Mouse (Mus musculus): ENCODE measurements at regions not wholly inside any gene's neighbourhood (a gene's known extent, or its start where the extent isn't known, plus 50 kb on each side); places are given as distances from the start of the nearest gene placed in this dataset.

- H3K36me3 ChIP-seq, result no peaks in the 10 kb centered on the region
- no peak overlapping the region for H3K9ac ChIP-seq
- peaks cover 8% of the 10 kb centered on the region; the same call in 1 of the 2 replicates for H3K4me1 ChIP-seq
- no peak overlapping the region for H3K4me3 ChIP-seq
- H3K27me3 ChIP-seq, result 0 out of 2 replicates have a peak, but pooled peaks cover 2% of the 10 kb centered on the region
- no peaks in the 10 kb centered on the region for H3K9me3 ChIP-seq
- no peak overlapping the region for H3K4me2 ChIP-seq (replicated peaks)
- no peak for ATAC-seq (ENCODE audit: insufficient number of reproducible peaks, insufficient read depth, low FRiP score, low TSS enrichment)
- H3K27ac ChIP-seq, result no peak overlapping the region
- 85% methylated on average over 4 of the region's 4 CpGs for WGBS
Observed at GRCm38 (mm10) chr7:136751477-136751876, 142.9 kb upstream of the Mgmt start.

- ATAC-seq (ENCODE audit: insufficient number of reproducible peaks, insufficient read depth, low FRiP score, low TSS enrichment), result no peak
- H3K4me1 ChIP-seq, result peaks cover 5% of the 10 kb centered on the region; the same call in 1 of the 2 replicates
- H3K9me3 ChIP-seq, result no peaks in the 10 kb centered on the region
- H3K4me3 ChIP-seq, result no peak overlapping the region
- 75% methylated on average over 6 of the region's 6 CpGs for WGBS
- H3K27me3 ChIP-seq, result 0 out of 2 replicates have a peak, but pooled peaks cover 2% of the 10 kb centered on the region
- H3K9ac ChIP-seq, result no peak overlapping the region
- H3K36me3 ChIP-seq, result no peaks in the 10 kb centered on the region
- H3K4me2 ChIP-seq (replicated peaks), result no peak overlapping the region
- no peak overlapping the region for H3K27ac ChIP-seq
Observed at GRCm38 (mm10) chr7:136754821-136755220, 139.6 kb upstream of the Mgmt start.

GRCm38 (mm10) chr7:136765026-136765425, 129.4 kb upstream of the Mgmt start:
- Histone ChIP-seq H3K9ac (no peak overlapping the region), H3K4me1 (peaks cover 16% of the 10 kb centered on the region), H3K27ac (no peak overlapping the region), H3K4me3 (no peak overlapping the region), H3K27me3 (no peaks in the 10 kb centered on the region), H3K4me2 (replicated peaks) (no peak overlapping the region), H3K9me3 (no peaks in the 10 kb centered on the region), H3K36me3 (no peaks in the 10 kb centered on the region)
- ATAC-seq (ENCODE audit: insufficient number of reproducible peaks, insufficient read depth, low FRiP score, low TSS enrichment), result no peak
- WGBS, result 45% methylated on average over 7 of the region's 7 CpGs

- Histone ChIP-seq H3K4me3 (no peak overlapping the region), H3K9me3 (no peaks in the 10 kb centered on the region), H3K27ac (no peak overlapping the region), H3K36me3 (no peaks in the 10 kb centered on the region), H3K4me2 (replicated peaks) (no peak overlapping the region), H3K27me3 (no peaks in the 10 kb centered on the region), H3K4me1 (peaks cover 12% of the 10 kb centered on the region), H3K9ac (no peak overlapping the region)
- ATAC-seq (ENCODE audit: insufficient number of reproducible peaks, insufficient read depth, low FRiP score, low TSS enrichment), result no peak
- WGBS, result 54% methylated on average over 9 of the region's 9 CpGs
Observed at GRCm38 (mm10) chr7:136767231-136767630, 127.2 kb upstream of the Mgmt start.

GRCm38 (mm10) chr7:136780708-136781107, 113.7 kb upstream of the Mgmt start:
- 0 out of 2 replicates have a peak, but pooled peaks cover 3% of the 10 kb centered on the region for H3K27me3 ChIP-seq
- no peak overlapping the region for H3K9ac ChIP-seq
- H3K36me3 ChIP-seq, result no peaks in the 10 kb centered on the region
- ATAC-seq (ENCODE audit: insufficient number of reproducible peaks, insufficient read depth, low FRiP score, low TSS enrichment), result no peak
- peaks cover 4% of the 10 kb centered on the region; the same call in 1 of the 2 replicates for H3K4me1 ChIP-seq
- WGBS, result 65% methylated on average over 11 of the region's 11 CpGs
- H3K4me3 ChIP-seq, result no peak overlapping the region
- 0 out of 2 replicates have a peak overlapping the region, but pooled peaks have one; percentile 11 for H3K27ac ChIP-seq
- H3K4me2 ChIP-seq (replicated peaks), result no peak overlapping the region
- no peaks in the 10 kb centered on the region for H3K9me3 ChIP-seq

GRCm38 (mm10) chr7:136791162-136791561, 103.3 kb upstream of the Mgmt start:
- Histone ChIP-seq H3K4me2 (replicated peaks) (no peak overlapping the region), H3K4me1 (peaks cover 11% of the 10 kb centered on the region), H3K9ac (no peak overlapping the region), H3K27ac (0 out of 2 replicates have a peak overlapping the region, but pooled peaks have one; percentile 11), H3K9me3 (no peaks in the 10 kb centered on the region), H3K27me3 (no peaks in the 10 kb centered on the region), H3K4me3 (no peak overlapping the region), H3K36me3 (no peaks in the 10 kb centered on the region)
- no peak for ATAC-seq (ENCODE audit: insufficient number of reproducible peaks, insufficient read depth, low FRiP score, low TSS enrichment)
- 43% methylated on average over 2 of the region's 2 CpGs for WGBS

GRCm38 (mm10) chr7:136792131-136792530, 102.3 kb upstream of the Mgmt start:
- H3K4me1 ChIP-seq, result peaks cover 11% of the 10 kb centered on the region
- no peak overlapping the region for H3K4me2 ChIP-seq (replicated peaks)
- ATAC-seq (ENCODE audit: insufficient number of reproducible peaks, insufficient read depth, low FRiP score, low TSS enrichment), result no peak
- H3K9me3 ChIP-seq, result no peaks in the 10 kb centered on the region
- WGBS, result 82% methylated on average over 5 of the region's 5 CpGs
- H3K36me3 ChIP-seq, result no peaks in the 10 kb centered on the region
- no peak overlapping the region for H3K4me3 ChIP-seq
- no peaks in the 10 kb centered on the region for H3K27me3 ChIP-seq
- no peak overlapping the region for H3K27ac ChIP-seq
- no peak overlapping the region for H3K9ac ChIP-seq

GRCm38 (mm10) chr7:136796415-136796814, 98.0 kb upstream of the Mgmt start:
- Histone ChIP-seq H3K9me3 (no peaks in the 10 kb centered on the region), H3K9ac (no peak overlapping the region), H3K4me3 (no peak overlapping the region), H3K27me3 (no peaks in the 10 kb centered on the region), H3K4me2 (replicated peaks) (no peak overlapping the region), H3K36me3 (no peaks in the 10 kb centered on the region), H3K4me1 (peaks cover 12% of the 10 kb centered on the region), H3K27ac (no peak overlapping the region)
- no peak for ATAC-seq (ENCODE audit: insufficient number of reproducible peaks, insufficient read depth, low FRiP score, low TSS enrichment)

GRCm38 (mm10) chr7:136797780-136798435, 96.5 kb upstream of the Mgmt start:
- H3K27me3 ChIP-seq, result no peaks in the 10 kb centered on the region
- no peak overlapping the region for H3K4me3 ChIP-seq
- H3K4me2 ChIP-seq (replicated peaks), result no peak overlapping the region
- H3K9ac ChIP-seq, result no peak overlapping the region
- no peak overlapping the region for H3K27ac ChIP-seq
- ATAC-seq (ENCODE audit: insufficient number of reproducible peaks, insufficient read depth, low FRiP score, low TSS enrichment), result no peak; the same call in 1 of the 2 replicates
- no peaks in the 10 kb centered on the region for H3K9me3 ChIP-seq
- H3K36me3 ChIP-seq, result no peaks in the 10 kb centered on the region
- peaks cover 8% of the 10 kb centered on the region for H3K4me1 ChIP-seq
- 32% methylated on average over 11 of the region's 11 CpGs for WGBS

GRCm38 (mm10) chr7:136798605-136799004, 95.8 kb upstream of the Mgmt start:
- Histone ChIP-seq H3K9ac (no peak overlapping the region), H3K4me2 (replicated peaks) (no peak overlapping the region), H3K9me3 (no peaks in the 10 kb centered on the region), H3K27ac (no peak overlapping the region), H3K36me3 (no peaks in the 10 kb centered on the region), H3K4me3 (no peak overlapping the region), H3K27me3 (no peaks in the 10 kb centered on the region), H3K4me1 (peaks cover 8% of the 10 kb centered on the region)
- 77% methylated on average over 3 of the region's 3 CpGs for WGBS
- ATAC-seq (ENCODE audit: insufficient number of reproducible peaks, insufficient read depth, low FRiP score, low TSS enrichment), result no peak

GRCm38 (mm10) chr7:136807101-136807500, 87.3 kb upstream of the Mgmt start:
- Histone ChIP-seq H3K27me3 (no peaks in the 10 kb centered on the region), H3K9me3 (no peaks in the 10 kb centered on the region), H3K4me2 (replicated peaks) (no peak overlapping the region), H3K27ac (no peak overlapping the region), H3K36me3 (no peaks in the 10 kb centered on the region), H3K4me3 (no peak overlapping the region), H3K9ac (no peak overlapping the region), H3K4me1 (no peaks in the 10 kb centered on the region)
- WGBS, result 86% methylated on average over 6 of the region's 6 CpGs
- no peak for ATAC-seq (ENCODE audit: insufficient number of reproducible peaks, insufficient read depth, low FRiP score, low TSS enrichment)

GRCm38 (mm10) chr7:136807968-136808367, 86.4 kb upstream of the Mgmt start:
- no peaks in the 10 kb centered on the region for H3K4me1 ChIP-seq
- no peak overlapping the region for H3K4me3 ChIP-seq
- H3K9me3 ChIP-seq, result no peaks in the 10 kb centered on the region
- H3K27me3 ChIP-seq, result no peaks in the 10 kb centered on the region
- H3K4me2 ChIP-seq (replicated peaks), result no peak overlapping the region
- no peak overlapping the region for H3K27ac ChIP-seq
- ATAC-seq (ENCODE audit: insufficient number of reproducible peaks, insufficient read depth, low FRiP score, low TSS enrichment), result no peak
- H3K36me3 ChIP-seq, result no peaks in the 10 kb centered on the region
- H3K9ac ChIP-seq, result no peak overlapping the region
